Mouse (Mus musculus) myocyte (in vitro differentiated cells): ENCODE measurements around the gene Olfr465-ps1. TPM values are rescaled to one million over a fixed set of nuclear protein-coding genes. Genes with fewer than 3 reads are reported as not detected.

Source experiments
- H3K27me3 ChIP-seq: one replicate; pipeline ENCODE4 v1.6.1; 2011; ENCODE audit not compliant: control insufficient read depth, insufficient read depth, insufficient read length
- H3K36me3 ChIP-seq: one replicate; pipeline ENCODE4 v1.6.1; 2011; ENCODE audit not compliant: control insufficient read depth, insufficient read depth
- H3K4me2 ChIP-seq: one replicate; pipeline ENCODE4 v1.6.1; 2011; ENCODE audit warnings: low read depth, control low read depth
- H3K4me3 ChIP-seq: one replicate; pipeline ENCODE4 v1.5.1; 2011; ENCODE audit warnings: mild to moderate bottlenecking, control low read depth, moderate library complexity
- H3K79me2 ChIP-seq: one replicate; pipeline ENCODE4 v1.6.1; 2011; ENCODE audit not compliant: control insufficient read depth, insufficient read depth
- H3ac ChIP-seq: one replicate; pipeline ENCODE4 v1.6.1; 2011; ENCODE audit not compliant: control insufficient read depth, insufficient read length
- CEBPB ChIP-seq: IDR thresholded peaks from 2 replicates; pipeline ENCODE4 v1.6.1; 2011; ENCODE audit warnings: mild to moderate bottlenecking, moderate library complexity; ENCODE audit not compliant: poor library complexity, insufficient read depth, severe bottlenecking
- E2F4 ChIP-seq: IDR thresholded peaks from one replicate; pipeline ENCODE4 v1.6.1; 2011; ENCODE audit warnings: mild to moderate bottlenecking, control low read depth, moderate library complexity; ENCODE audit not compliant: insufficient read depth
- MAX ChIP-seq: IDR thresholded peaks from one replicate; pipeline ENCODE4 v1.6.1; 2011; ENCODE audit warnings: low read depth, mild to moderate bottlenecking, control low read depth
- MYOD1 ChIP-seq, 3 experiments: IDR thresholded peaks; one replicate each; pipeline ENCODE4 v1.6.1; 2011; ENCODE audit warnings: control low read depth in 2 of 3, low read depth in 2 of 3, mild to moderate bottlenecking in 2 of 3, moderate library complexity in 1 of 3; ENCODE audit not compliant: insufficient read length in 2 of 3, control insufficient read depth in 1 of 3
- MYOG ChIP-seq, 3 experiments: IDR thresholded peaks; one replicate each; pipeline ENCODE4 v1.6.1; 2011; ENCODE audit warnings: control low read depth in 2 of 3, low read depth in 2 of 3, mild to moderate bottlenecking in 2 of 3; ENCODE audit not compliant: insufficient read length in 2 of 3, control insufficient read depth in 1 of 3, insufficient read depth in 1 of 3
- POLR2A ChIP-seq: IDR thresholded peaks from one replicate; pipeline ENCODE4 v1.6.1; 2011; ENCODE audit warnings: low read depth, mild to moderate bottlenecking, control low read depth, moderate library complexity; ENCODE audit not compliant: insufficient read length
- POLR2AphosphoS2 ChIP-seq: IDR thresholded peaks from one replicate; pipeline ENCODE4 v1.6.1; 2011; ENCODE audit warnings: low read depth, control low read depth; ENCODE audit not compliant: insufficient read length
- REST ChIP-seq: IDR thresholded peaks from one replicate; pipeline ENCODE4 v1.6.1; 2011; ENCODE audit warnings: mild to moderate bottlenecking, control low read depth, moderate library complexity; ENCODE audit not compliant: insufficient read depth, insufficient read length
- SRF ChIP-seq: IDR thresholded peaks from one replicate; pipeline ENCODE4 v1.6.1; 2011; ENCODE audit warnings: low read depth; ENCODE audit not compliant: control insufficient read depth, insufficient read length
- TCF12 ChIP-seq: IDR thresholded peaks from one replicate; pipeline ENCODE4 v1.6.1; 2011; ENCODE audit warnings: mild to moderate bottlenecking, control low read depth; ENCODE audit not compliant: poor library complexity, insufficient read depth, severe bottlenecking
- TCF3 ChIP-seq: IDR thresholded peaks from one replicate; pipeline ENCODE4 v1.6.1; 2011; ENCODE audit warnings: low read depth, control low read depth; ENCODE audit not compliant: insufficient read length
- USF1 ChIP-seq: IDR thresholded peaks from one replicate; pipeline ENCODE4 v1.6.1; 2011; ENCODE audit warnings: low read depth, mild to moderate bottlenecking, control low read depth, moderate library complexity
- polyA plus RNA-seq: library from polyadenylated mRNA; unstranded; fragments of >200 nt; fragmentation: generic; extraction: Trizol; gene quantifications from one replicate; pipeline ENCODE4 v1.2.1, GENCODE M21; 2012; ENCODE audit warnings: missing spikeins

The Olfr465-ps1 gene
- polyA plus RNA-seq, 1 experiment, result not detected

DNA sequence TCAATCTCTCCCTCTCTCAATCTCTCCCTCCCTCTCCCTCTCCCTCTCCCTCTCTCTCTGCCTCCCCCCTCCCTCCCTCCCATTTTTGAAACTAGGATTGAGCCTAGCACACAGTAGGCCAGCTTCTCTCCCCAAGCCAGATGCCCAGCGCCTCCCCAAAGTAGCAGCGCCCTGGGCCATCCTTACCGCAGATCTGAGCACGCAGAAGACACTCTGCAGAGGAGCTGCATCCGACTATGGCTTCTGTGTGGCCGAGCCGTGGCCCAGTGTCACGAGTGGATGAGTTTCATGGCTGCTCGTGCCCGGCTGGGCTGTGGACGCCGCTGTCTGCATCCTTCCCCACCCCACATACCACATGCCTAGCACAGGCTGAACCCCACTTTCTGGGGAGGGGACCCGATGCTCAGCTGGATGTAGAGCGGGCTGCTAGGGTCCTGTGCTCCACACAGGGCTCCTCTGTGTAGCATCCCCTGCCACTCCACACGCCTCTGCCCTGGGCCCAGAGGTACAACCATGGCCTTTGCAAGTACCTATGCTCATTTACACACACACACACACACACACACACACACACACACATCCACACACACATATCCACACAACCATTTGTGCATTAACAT lies 38.7 kb downstream of the Olfr465-ps1 start:
- Histone ChIP-seq H3K27me3 (no peaks in the 10 kb centered on the region), H3K79me2 (no peaks in the 10 kb centered on the region), H3K4me2 (no peak overlapping the region), H3ac (no peak overlapping the region), H3K36me3 (no peaks in the 10 kb centered on the region), H3K4me3 (no peak overlapping the region)
- TF ChIP-seq MYOG (IDR thresholded peaks at IDR 0.05; ENCODE audit: control insufficient read depth in 1 of 3, insufficient read depth in 1 of 3, insufficient read length in 2 of 3, low read depth in 2 of 3), result no peak
- no peak for TF ChIP-seq E2F4
- TF ChIP-seq USF1, result no peak
- TF ChIP-seq CEBPB, result no peak
- no peak for TF ChIP-seq MAX
- TF ChIP-seq TCF3, result no peak
- TF ChIP-seq TCF12, result no peak
- no peak for TF ChIP-seq REST
- TF ChIP-seq SRF, result no peak
- no peak for TF ChIP-seq MYOD1 (IDR thresholded peaks at IDR 0.05; ENCODE audit: control insufficient read depth in 1 of 3, insufficient read length in 2 of 3, low read depth in 2 of 3)
- TF ChIP-seq POLR2AphosphoS2, result no peak
- TF ChIP-seq POLR2A, result no peak

Other genes starting within 250 kb of the Olfr465-ps1 start
- gene Cntnap3, start 234.1 kb upstream of the Olfr465-ps1 start, polyA plus RNA-seq, result 0.02 TPM
- gene Spata31, start 220.7 kb upstream of the Olfr465-ps1 start, polyA plus RNA-seq, result not detected
- gene Spata31d1c, start 105.0 kb upstream of the Olfr465-ps1 start, polyA plus RNA-seq, result not detected
- gene Prss47, start 85.3 kb upstream of the Olfr465-ps1 start, polyA plus RNA-seq, result not detected
- gene Mfsd14b, start 25.1 kb upstream of the Olfr465-ps1 start, polyA plus RNA-seq, result 6.0 TPM
- not detected for gene Olfr466, start 12.2 kb downstream of the Olfr465-ps1 start, polyA plus RNA-seq
- not detected for gene Nlrp4f, start 67.9 kb downstream of the Olfr465-ps1 start, polyA plus RNA-seq
- not detected for gene Gm10775, start 121.5 kb downstream of the Olfr465-ps1 start, polyA plus RNA-seq
- 11.9 TPM for gene Zfp369, start 140.7 kb downstream of the Olfr465-ps1 start, polyA plus RNA-seq